Mouse (Mus musculus) CD4-positive helper T cell, adult 2 months (primary cell): Measurements from ENCODE around the gene Zmynd8.
"Not testable (repeated sequence)": the region's sequence is repeated elsewhere in the genome, so short reads cannot be mapped to it uniquely, and the experiment has no call there.

ENCODE experiments used
- DNase-seq: peaks from one replicate; pipeline ENCODE4 v3.0.0-alpha.2; 2012; ENCODE audit warnings: low read depth, missing footprints, low spot score

Gene Zmynd8

DNA sequence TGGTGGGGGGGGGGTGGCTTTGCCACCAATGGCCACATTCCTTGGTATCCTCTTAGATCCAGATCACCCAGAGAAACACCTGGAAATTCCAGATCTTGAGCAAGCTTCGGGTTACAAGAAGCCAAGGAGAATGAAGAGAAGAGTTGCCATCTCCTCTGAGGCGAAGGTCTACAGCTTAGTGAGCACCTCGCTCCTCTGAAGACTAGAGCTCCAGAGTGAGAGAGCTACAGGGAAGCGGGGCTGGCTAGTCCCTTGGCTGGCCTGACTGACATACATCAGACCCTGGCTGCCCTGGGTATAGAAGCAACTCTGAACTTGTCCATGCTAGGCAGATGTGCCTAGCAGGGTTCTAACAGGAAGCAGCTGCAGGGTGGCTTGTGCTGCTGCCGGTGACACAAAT, 89.7 kb downstream of the Zmynd8 start:
- DNase-seq, result no peak

GRCm38 (mm10) chr2:165808179-165808975, 90.4 kb downstream of the Zmynd8 start:
- DNase-seq, result no peak

DNA sequence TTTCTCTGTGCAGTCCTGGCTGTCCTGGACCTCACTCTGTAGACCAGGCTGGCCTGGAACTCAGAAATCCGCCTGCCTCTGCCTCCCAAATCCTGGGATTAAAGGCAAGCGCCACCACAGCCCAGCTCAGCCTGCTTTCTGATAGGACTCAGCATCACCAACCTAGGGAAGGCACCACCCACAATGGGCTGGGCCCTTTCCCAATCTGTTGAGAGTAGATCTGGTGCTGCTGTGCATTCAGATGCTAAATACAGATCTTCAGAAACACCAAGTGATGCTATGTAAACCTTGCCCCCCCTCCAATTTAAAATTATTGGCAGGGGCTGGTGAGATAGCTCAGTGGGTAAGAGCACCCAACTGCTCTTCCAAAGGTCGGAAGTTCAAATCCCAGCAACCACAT, 98.6 kb downstream of the Zmynd8 start:
- not testable (repeated sequence) for DNase-seq

- no peak for DNase-seq
Observed at GRCm38 (mm10) chr2:165797876-165798275, 100.9 kb downstream of the Zmynd8 start.

GRCm38 (mm10) chr2:165793283-165793638, 105.6 kb downstream of the Zmynd8 start:
- DNase-seq, result peak; percentile 76

DNA sequence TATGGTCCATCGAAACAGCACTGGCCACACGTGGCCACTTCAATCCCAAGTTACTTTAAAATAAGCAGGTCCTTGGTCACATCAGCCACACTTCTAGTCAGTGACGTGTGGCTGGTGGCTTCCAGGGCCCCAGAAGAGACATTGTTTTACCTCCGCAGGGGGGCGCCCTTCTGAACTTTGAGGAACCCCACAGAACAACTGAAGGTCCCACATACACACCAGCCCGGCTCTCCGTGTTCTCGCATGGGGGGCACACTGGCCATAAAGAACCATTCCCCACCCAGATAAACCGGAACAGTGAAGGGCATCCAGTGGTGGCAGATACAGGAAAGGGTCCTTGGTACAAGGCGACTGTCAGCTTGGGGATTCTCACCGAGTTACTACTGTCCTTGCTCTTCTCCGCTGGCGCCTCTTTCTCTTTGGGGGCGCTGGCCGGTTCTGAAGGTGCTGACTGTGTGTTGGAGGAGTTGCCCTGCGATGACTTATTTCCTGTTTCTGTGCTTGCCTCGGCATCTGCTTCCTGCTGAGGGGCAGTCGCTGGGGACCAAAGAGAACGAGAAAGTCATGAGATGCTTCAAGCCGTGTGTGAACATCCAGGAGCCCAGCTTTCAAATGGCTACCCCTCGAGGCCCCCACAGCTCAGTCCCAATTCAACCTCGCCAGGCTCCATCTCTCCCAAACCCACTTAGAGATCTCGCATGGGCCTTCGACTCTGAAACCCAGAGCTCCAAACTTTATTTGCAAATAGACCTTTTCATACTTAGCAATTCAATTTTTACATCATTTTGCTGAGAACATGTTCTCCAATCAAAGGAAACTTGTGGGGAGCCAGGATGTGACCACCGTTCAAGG, 106.2 kb downstream of the Zmynd8 start:
- peak; percentile 67 for DNase-seq

DNA sequence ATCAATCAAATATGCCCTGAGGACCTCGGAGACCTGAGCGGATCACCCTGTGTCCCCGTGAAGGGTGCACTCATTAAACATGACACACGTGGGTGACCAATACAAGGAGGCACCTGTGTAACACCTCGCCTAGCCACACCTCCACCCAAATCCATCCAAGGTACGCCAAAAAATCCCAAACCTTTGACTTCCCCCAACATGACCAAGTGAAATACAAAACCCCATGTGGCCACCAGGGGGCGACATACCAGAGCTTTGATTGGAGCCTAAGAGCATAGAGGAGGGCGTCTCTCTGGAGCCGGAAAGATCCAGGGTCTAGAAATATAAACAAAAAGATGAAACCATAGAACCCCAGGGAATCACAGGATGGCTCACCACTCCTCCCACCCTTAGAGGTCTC, 107.2 kb downstream of the Zmynd8 start:
- DNase-seq, result peak; percentile 61

DNA sequence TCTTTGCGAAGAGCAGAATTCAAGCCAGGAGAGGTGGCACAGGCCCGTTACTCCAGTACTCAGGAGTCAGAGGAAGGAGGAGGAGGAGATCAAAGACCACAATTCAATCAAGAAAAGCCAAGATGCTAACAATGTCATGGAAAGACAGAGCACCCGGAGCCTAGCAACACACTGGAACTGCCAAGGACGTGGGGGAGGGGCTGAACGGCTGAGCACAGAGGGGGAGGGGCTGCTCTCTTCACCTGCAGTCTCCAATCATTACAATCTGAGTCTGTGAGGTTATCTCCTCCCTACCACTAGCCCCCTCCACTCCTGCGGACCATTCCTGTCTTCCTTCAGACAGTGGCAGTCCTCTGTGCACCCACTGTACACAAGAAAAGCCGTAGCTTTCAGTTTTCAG, 107.8 kb downstream of the Zmynd8 start:
- DNase-seq, result no peak

- DNase-seq, result no peak
Observed at GRCm38 (mm10) chr2:165789667-165790066, 109.1 kb downstream of the Zmynd8 start.

- no peak for DNase-seq
Observed at GRCm38 (mm10) chr2:165788796-165789195, 110.0 kb downstream of the Zmynd8 start.

GRCm38 (mm10) chr2:165788005-165788404, 110.8 kb downstream of the Zmynd8 start:
- no peak for DNase-seq

DNA sequence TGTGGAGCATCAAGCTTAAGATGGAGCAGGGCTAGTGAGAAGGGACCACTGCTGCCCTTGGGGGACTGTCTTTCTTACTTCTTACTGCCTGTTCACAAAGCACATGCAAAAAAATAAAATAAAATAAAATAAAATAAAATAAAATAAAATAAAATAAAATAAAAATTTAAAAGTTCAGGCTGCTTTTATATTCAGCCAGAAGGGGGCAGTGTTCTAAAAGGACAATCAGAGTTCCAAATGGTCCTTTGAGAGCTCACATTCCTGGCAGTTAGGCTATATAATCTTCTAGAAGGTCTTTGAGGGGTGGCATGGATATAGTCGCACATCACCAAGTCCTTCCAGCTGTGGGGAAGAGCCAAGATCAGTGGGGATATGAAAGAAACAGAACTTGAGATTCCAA, 112.3 kb downstream of the Zmynd8 start:
- no peak for DNase-seq

DNA sequence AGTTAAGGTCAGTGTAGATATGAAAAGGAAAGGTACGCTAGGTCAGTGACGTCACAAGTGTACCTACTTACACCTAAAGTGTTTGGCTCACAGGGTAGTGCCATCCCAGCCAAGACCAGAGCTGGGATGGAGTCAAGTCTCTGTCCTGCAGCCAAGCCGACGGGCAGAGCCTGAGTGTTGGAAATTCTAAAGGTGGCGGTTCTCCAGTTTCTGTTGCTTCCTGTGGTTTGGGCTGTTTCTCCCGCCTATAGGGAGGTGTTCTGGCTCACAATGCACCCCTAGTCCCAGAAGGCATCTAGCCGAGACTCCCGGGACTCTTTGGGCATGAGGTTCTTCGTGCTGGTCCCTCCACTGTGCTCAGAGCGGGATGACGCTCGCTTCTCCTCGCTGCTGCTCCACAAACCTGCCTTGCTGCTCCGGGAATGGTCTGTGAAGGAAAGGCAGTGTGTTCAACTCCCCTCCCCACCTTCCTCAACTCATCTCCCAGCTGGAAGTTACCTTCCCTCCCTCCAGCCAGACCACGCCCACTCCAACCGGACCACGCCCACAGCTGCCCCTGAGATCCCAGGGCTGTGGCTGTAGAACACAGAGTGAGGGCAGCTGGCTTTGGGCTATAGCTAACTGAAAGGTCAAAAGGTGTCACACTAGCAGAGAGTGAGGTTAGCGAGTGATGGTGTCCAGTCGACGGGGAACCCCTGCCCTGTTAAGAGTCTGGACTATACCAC, 113.3 kb downstream of the Zmynd8 start:
- DNase-seq, result no peak

DNA sequence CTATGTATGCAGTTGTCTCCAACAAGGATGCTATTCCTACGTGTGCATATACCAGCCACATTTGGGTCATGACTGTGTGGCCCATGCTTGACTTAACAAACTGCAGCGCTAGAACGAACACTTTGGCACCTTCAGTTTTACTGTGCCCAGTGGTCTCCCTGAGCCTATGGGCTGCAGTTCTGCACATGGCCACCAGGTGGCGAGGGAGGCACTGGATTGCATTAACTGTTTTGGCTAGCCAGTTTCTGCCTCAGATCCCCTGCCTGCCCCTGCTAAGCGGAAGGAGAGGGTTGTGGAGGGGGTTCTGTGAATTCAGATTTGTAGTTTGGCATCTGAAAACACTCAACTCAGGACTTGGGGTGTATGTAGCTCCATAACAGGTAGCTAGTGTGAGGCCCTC, 116.5 kb downstream of the Zmynd8 start:
- peak; percentile 68 for DNase-seq

DNA sequence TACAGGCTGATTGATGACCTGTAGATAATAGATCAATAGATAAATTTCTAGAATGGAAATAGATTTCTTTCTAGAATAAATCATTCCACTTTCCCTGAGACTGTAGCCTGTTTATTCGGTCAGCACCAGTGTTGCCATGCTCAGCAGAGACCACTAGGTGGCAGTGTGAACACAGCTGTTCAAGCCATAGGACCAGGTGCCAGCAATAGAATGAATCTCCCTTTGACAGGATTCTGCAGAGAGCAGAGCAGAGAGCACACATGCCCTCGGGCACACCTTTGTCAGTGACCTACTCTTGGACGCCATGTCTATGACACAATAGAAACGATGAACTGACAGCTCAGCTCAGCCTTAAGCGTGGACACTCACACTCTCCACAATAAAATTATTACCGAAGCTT, 119.9 kb downstream of the Zmynd8 start:
- DNase-seq, result peak; percentile 71

DNA sequence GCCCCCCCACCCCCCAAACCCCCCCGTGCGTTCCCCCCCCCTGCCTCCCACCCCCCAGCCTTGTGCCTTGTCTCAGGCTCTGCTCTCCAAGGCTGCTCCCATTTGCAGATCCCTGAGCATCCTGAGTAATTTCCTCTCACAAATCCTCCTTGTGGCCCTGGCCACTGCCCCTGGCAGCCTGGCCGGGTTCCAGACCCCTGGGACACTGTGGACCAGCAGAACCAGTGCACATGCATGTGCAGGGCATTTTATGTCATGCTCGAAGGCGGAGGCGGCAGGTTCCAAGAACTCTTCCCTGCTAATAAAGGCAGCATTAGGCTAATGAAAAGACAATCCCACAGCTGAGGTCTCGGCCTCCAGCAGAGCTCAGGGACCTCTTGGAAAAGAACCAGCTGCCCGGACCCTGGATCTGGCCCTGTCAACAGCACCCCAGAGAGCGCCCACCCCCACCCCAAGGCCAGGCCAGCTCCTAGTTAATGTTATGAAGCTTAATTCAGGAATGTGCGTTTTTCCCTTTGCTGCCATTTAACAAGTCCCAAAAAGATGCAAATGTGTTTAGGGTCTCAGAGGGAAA, 129.4 kb downstream of the Zmynd8 start:
- DNase-seq, result no peak

GRCm38 (mm10) chr2:165768805-165769358, 129.9 kb downstream of the Zmynd8 start:
- DNase-seq, result no peak

GRCm38 (mm10) chr2:165759421-165759985, 139.3 kb downstream of the Zmynd8 start:
- no peak for DNase-seq

GRCm38 (mm10) chr2:165758534-165758933, 140.3 kb downstream of the Zmynd8 start:
- no peak for DNase-seq

DNA sequence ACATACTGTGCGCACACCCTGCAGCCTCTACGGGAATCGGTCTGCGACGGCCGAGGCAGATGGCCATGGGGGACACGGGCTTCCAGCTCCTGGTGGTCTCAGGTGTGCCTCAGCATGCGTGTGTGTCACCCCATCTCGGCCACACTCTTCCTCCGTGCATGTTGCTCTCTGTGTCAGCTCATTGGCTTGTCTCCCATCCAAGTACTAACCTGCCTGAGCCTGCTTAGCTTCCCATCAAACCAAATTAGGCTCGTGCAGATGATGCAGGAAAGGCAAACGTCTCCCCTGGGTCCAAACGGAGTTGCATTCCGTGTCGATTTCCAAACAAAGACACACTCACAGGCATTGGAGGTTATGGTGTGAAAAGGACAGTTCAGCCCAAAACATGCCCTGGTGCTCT, 141.0 kb downstream of the Zmynd8 start:
- DNase-seq, result no peak

DNA sequence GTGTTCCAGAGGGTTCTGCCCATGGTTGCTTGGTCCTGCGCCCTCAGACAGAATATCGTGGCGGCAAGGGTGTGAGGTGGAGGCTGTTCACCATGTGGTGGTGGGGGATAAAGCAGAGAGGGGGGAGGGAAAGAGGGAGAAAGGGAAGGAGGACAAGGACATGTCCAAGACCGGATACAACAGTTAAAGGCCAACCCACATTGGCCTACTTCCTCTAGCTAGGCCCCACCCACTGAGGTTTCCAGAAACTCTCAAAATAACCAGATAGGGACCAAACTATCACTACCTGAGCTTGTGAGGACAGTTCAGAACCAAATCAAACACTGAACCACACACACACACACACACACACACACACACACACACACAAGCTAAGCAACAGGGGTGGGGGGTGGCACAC, 146.1 kb downstream of the Zmynd8 start:
- no peak for DNase-seq
